Mouse (Mus musculus) forebrain, postnatal 0 days (tissue): ENCODE data around the gene Asb15. TPM values are rescaled to one million over a fixed set of nuclear protein-coding genes. Genes with fewer than 3 reads are reported as not detected.

Source experiments
- ATAC-seq: fragments of 200-750 bp; cut with Nextera tagmentation; 2 replicates; pipeline ENCODE4 v1.8.0; 2017; ENCODE audit warnings: mild to moderate bottlenecking, moderate library complexity
- DNase-seq: peaks from one replicate; pipeline ENCODE4 v3.0.0-alpha.2; 2015
- H3K27ac ChIP-seq: fragments of 300-500 bp; sonication (generic); 2 replicates; pipeline ENCODE4 v1.5.1; 2014; ENCODE audit warnings: low read depth, mild to moderate bottlenecking, antibody characterized with exemption, low read length, moderate library complexity, mixed read lengths
- H3K27me3 ChIP-seq: fragments of 300-500 bp; sonication (generic); 2 replicates; pipeline ENCODE4 v1.6.1; 2014; ENCODE audit warnings: mild to moderate bottlenecking, low read length, mixed read lengths; ENCODE audit not compliant: insufficient read depth
- H3K36me3 ChIP-seq: fragments of 300-500 bp; sonication (generic); 2 replicates; pipeline ENCODE4 v1.6.1; 2014; ENCODE audit warnings: mild to moderate bottlenecking, moderate library complexity; ENCODE audit not compliant: insufficient read depth
- H3K4me1 ChIP-seq: fragments of 300-500 bp; sonication (generic); 2 replicates; pipeline ENCODE4 v1.6.1; 2014; ENCODE audit warnings: antibody characterized with exemption; ENCODE audit not compliant: insufficient read depth
- H3K4me2 ChIP-seq: fragments of 300-500 bp; sonication (generic); 2 replicates; pipeline ENCODE4 v1.6.1; 2014; ENCODE audit warnings: low read depth, mild to moderate bottlenecking, moderate library complexity
- H3K4me3 ChIP-seq: fragments of 300-500 bp; sonication (generic); 2 replicates; pipeline ENCODE4 v1.5.1; 2014; ENCODE audit warnings: low read depth, low read length, mixed read lengths
- H3K9ac ChIP-seq: fragments of 300-500 bp; sonication (generic); 2 replicates; pipeline ENCODE4 v1.6.1; 2014; ENCODE audit warnings: mild to moderate bottlenecking
- H3K9me3 ChIP-seq: fragments of 300-500 bp; sonication (generic); 2 replicates; pipeline ENCODE4 v1.6.1; 2016; ENCODE audit warnings: low read length
- CTCF ChIP-seq: sonication (generic); IDR thresholded peaks from 2 replicates; pipeline ENCODE4 v1.5.1; 2016; ENCODE audit warnings: antibody characterized with exemption, control low read depth, low read depth
- WGBS: fragments of 180-500 bp; shearing (Covaris S2); extraction: QIAGEN DNeasy Blood & Tissue Kit; methylation state at CpG from one replicate; pipeline ENCODE4 v1.1.7; 2014; 5-methylcytosine and 5-hydroxymethylcytosine counted together
- polyA plus RNA-seq: library from polyadenylated mRNA; unstranded; fragments of >200 nt; fragmentation: Nextera tagmentation; extraction: Ambion mirVana; gene quantifications from 2 replicates; pipeline ENCODE4 v1.2.1, GENCODE M21; 2015
- total RNA-seq: library from RNA; depleted of rRNA; stranded (reverse); fragments of >200 nt; gene quantifications from 2 replicates; pipeline ENCODE4 v1.2.3, GENCODE M21; 2014; rRNA removed

Gene Asb15
- total RNA-seq (not detected in 2 replicates), polyA plus RNA-seq (0.05 TPM in 1 of 2 replicates, not detected in the other)

DNA sequence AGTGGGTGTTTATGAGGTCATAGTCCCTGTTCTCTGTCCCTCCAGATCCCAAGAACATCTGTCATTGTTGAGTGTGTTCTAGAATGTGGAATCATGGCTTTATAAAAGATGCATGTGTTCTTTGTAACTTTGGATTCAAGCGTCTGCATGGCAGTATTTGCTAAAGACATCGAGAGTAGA, at the start of gene Asb15:
Gene Asb15 (plus strand): TSS at position 81 of the 180 bp plus-strand sequence.
- Histone ChIP-seq H3K9me3 (no peaks in the 10 kb centered on the region), H3K27me3 (no peaks in the 10 kb centered on the region; the same call in 1 of the 2 replicates), H3K27ac (peak within 1 kb of the TSS; percentile 66), H3K4me2 (peak within 1 kb of the TSS; percentile 64), H3K4me1 (no peaks in the 10 kb centered on the region), H3K9ac (peak within 1 kb of the TSS; percentile 65), H3K4me3 (peak within 1 kb of the TSS; percentile 76), H3K36me3 (peaks cover 6% of the 10 kb centered on the region; the same call in 1 of the 2 replicates)
- DNase-seq: no peak
- WGBS: 51% methylated on average over 2 of the region's 2 CpGs
- TF ChIP-seq CTCF: no peak
- ATAC-seq: no peak

GRCm38 (mm10) chr6:24486530-24486929, 41.4 kb upstream of the Asb15 start:
- Histone ChIP-seq H3K36me3 (no peaks in the 10 kb centered on the region), H3K4me1 (no peaks in the 10 kb centered on the region), H3K9me3 (no peaks in the 10 kb centered on the region), H3K9ac (no peak overlapping the region), H3K27me3 (no peaks in the 10 kb centered on the region), H3K27ac (no peak overlapping the region), H3K4me2 (no peak overlapping the region), H3K4me3 (no peak overlapping the region)
- 78% methylated on average over 5 of the region's 5 CpGs for WGBS
- no peak for TF ChIP-seq CTCF
- DNase-seq (no peak), ATAC-seq (no peak)

- Histone ChIP-seq H3K4me3 (no peak overlapping the region), H3K27ac (no peak overlapping the region)
These were observed 37.6 kb upstream of the Asb15 start for GRCm38 (mm10) chr6:24490341-24490740.

DNA sequence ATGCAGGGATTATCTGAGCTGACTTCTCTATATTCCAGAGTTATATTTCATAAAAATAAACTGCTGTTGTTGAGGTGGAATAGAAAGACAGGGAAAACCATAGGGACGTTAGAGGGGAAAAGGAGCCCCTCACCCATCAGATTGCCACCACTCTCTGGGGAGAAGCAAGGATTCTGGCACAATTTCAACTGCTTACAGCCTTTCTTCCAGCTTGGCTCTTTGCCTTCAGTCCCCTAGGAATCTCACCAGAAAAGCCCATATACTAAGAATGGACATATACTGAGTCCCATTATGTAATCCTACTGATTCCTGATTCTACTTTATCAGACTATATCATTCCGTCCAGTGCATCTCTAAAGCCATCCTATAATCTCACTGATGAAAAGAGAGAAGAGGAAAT, 23.8 kb upstream of the Asb15 start:
- no peak overlapping the region for H3K27ac ChIP-seq
- no peak for TF ChIP-seq CTCF
- H3K27me3 ChIP-seq: no peaks in the 10 kb centered on the region
- no peak for ATAC-seq
- no peaks in the 10 kb centered on the region for H3K9me3 ChIP-seq
- DNase-seq: no peak
- no peaks in the 10 kb centered on the region for H3K4me1 ChIP-seq
- H3K9ac ChIP-seq: no peak overlapping the region
- no peaks in the 10 kb centered on the region for H3K36me3 ChIP-seq
- 63% methylated on average over 2 of the region's 2 CpGs for WGBS
- no peak overlapping the region for H3K4me3 ChIP-seq
- H3K4me2 ChIP-seq: no peak overlapping the region

More at GRCm38 (mm10) chr6:24490341-24490740, 37.6 kb upstream of the Asb15 start:
- ATAC-seq (no peak), DNase-seq (peak; percentile 53)
- Histone ChIP-seq H3K4me1 (no peaks in the 10 kb centered on the region), H3K9ac (no peak overlapping the region), H3K36me3 (no peaks in the 10 kb centered on the region), H3K27me3 (no peaks in the 10 kb centered on the region), H3K9me3 (no peaks in the 10 kb centered on the region), H3K4me2 (no peak overlapping the region)
- peak; percentile 69 for TF ChIP-seq CTCF
- WGBS: 18% methylated on average over 1 of the region's 1 CpGs

- peak; percentile 24 for TF ChIP-seq CTCF
- H3K9ac ChIP-seq: 0 out of 2 replicates have a peak within 1 kb of the TSS, but pooled peaks have one; percentile 4
- H3K27ac ChIP-seq: peak within 1 kb of the TSS; percentile 24; the same call in 1 of the 2 replicates
- ATAC-seq: peak; percentile 94
- peaks cover 9% of the 10 kb centered on the region for H3K4me1 ChIP-seq
- H3K36me3 ChIP-seq: peaks cover 3% of the 10 kb centered on the region; the same call in 1 of the 2 replicates
- DNase-seq: peak; percentile 82
- 20% methylated on average over 13 of the region's 13 CpGs for WGBS
- no peaks in the 10 kb centered on the region for H3K27me3 ChIP-seq
- H3K4me2 ChIP-seq: peak within 1 kb of the TSS; percentile 36
- H3K4me3 ChIP-seq: no peak within 1 kb of the TSS
- H3K9me3 ChIP-seq: no peaks in the 10 kb centered on the region
These were observed 13.2 kb upstream of the Asb15 start, which contains the start of gene Iqub for GRCm38 (mm10) chr6:24514552-24515284. Gene Iqub (minus strand): TSS chr6:24515067.

- H3K36me3 ChIP-seq: peaks cover 8% of the 10 kb centered on the region; the same call in 1 of the 2 replicates
- peak; percentile 71 for TF ChIP-seq CTCF
- 45% methylated on average over 2 of the region's 2 CpGs for WGBS
- peak; percentile 68 for DNase-seq
- peak; percentile 74 for ATAC-seq
- no peak overlapping the region for H3K9ac ChIP-seq
- H3K9me3 ChIP-seq: no peaks in the 10 kb centered on the region
- H3K4me3 ChIP-seq: no peak overlapping the region
- H3K27ac ChIP-seq: no peak overlapping the region
- no peaks in the 10 kb centered on the region for H3K27me3 ChIP-seq
- no peak overlapping the region for H3K4me2 ChIP-seq
- H3K4me1 ChIP-seq: peaks cover 9% of the 10 kb centered on the region
These were observed 11.7 kb upstream of the Asb15 start for GRCm38 (mm10) chr6:24516197-24516596.

DNA sequence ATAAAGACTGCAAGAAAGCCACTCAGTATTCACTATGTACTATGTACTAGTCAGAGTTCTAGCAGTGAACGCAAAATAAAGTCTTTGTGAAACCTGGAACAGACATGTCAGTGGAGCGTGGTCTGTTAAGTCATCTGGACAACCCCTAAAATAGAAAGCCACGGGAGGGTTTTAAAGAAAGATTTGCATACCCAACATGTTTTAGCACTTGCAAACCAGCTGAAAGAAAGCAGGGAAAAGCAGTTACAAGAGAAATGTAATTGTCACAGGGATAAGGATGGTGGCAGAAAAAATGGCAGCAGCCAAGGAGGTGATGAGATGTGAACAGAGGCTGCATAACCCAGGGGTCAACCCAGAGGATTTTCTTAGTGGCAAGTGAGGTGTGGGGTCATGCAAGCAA, 2.2 kb upstream of the Asb15 start:
- Histone ChIP-seq H3K9ac (no peak overlapping the region), H3K36me3 (peaks cover 18% of the 10 kb centered on the region), H3K4me3 (no peak overlapping the region), H3K27me3 (no peaks in the 10 kb centered on the region), H3K9me3 (no peaks in the 10 kb centered on the region), H3K27ac (no peak overlapping the region), H3K4me2 (peak overlapping the region; percentile 64; the same call in 1 of the 2 replicates), H3K4me1 (no peaks in the 10 kb centered on the region)
- DNase-seq (no peak), ATAC-seq (no peak)
- TF ChIP-seq CTCF: no peak
- 76% methylated on average over 3 of the region's 3 CpGs for WGBS
